Mouse (Mus musculus) liver, embryonic 13.5 days (tissue): ENCODE measurements around the gene Sh3gl2. TPM values are rescaled to one million over a fixed set of nuclear protein-coding genes. Genes with fewer than 3 reads are reported as not detected.

Experiments used
- ATAC-seq: fragments of 200-750 bp; cut with Nextera tagmentation; 2 replicates; pipeline ENCODE4 v1.8.0; 2017; ENCODE audit warnings: low read depth, mild to moderate bottlenecking, moderate number of reproducible peaks, moderate library complexity
- DNase-seq: peaks from one replicate; pipeline ENCODE4 v3.0.0; 2022
- H3K27ac ChIP-seq: fragments of 300-500 bp; sonication (generic); 2 replicates; pipeline ENCODE4 v1.5.1; 2015; ENCODE audit warnings: moderate library complexity, mild to moderate bottlenecking, inconsistent platforms
- H3K27me3 ChIP-seq: fragments of 300-500 bp; sonication (generic); 2 replicates; pipeline ENCODE4 v1.6.1; 2015; ENCODE audit warnings: mild to moderate bottlenecking, inconsistent platforms
- H3K36me3 ChIP-seq: fragments of 300-500 bp; sonication (generic); 2 replicates; pipeline ENCODE4 v1.6.1; 2015; ENCODE audit warnings: mild to moderate bottlenecking, inconsistent platforms
- H3K4me1 ChIP-seq: fragments of 300-500 bp; sonication (generic); replicated peaks from 2 replicates; pipeline ENCODE4 v1.6.1; 2015; ENCODE audit warnings: inconsistent platforms
- H3K4me2 ChIP-seq: fragments of 300-500 bp; sonication (generic); 2 replicates; pipeline ENCODE4 v1.6.1; 2015; ENCODE audit warnings: inconsistent platforms, mild to moderate bottlenecking, moderate library complexity
- H3K4me3 ChIP-seq: fragments of 300-500 bp; sonication (generic); replicated peaks from 2 replicates; pipeline ENCODE4 v1.5.1; 2015; ENCODE audit warnings: mild to moderate bottlenecking, inconsistent platforms
- H3K9ac ChIP-seq: fragments of 300-500 bp; sonication (generic); 2 replicates; pipeline ENCODE4 v1.6.1; 2015; ENCODE audit warnings: mild to moderate bottlenecking, inconsistent platforms
- H3K9me3 ChIP-seq: fragments of 300-500 bp; sonication (generic); replicated peaks from 2 replicates; pipeline ENCODE4 v1.6.1; 2016; ENCODE audit warnings: inconsistent platforms
- WGBS: fragments of 180-500 bp; shearing (Covaris S2); methylation state at CpG from one replicate; pipeline ENCODE4 v1.1.7; 2015; ENCODE audit not compliant: insufficient replicate concordance; 5-methylcytosine and 5-hydroxymethylcytosine counted together
- polyA plus RNA-seq: library from polyadenylated mRNA; unstranded; fragments of >200 nt; fragmentation: Nextera tagmentation; extraction: Ambion mirVana; gene quantifications from 2 replicates; pipeline ENCODE4 v1.2.1, GENCODE M21; 2015

Sh3gl2 gene
- polyA plus RNA-seq, 1 experiment from 2014 or later, result 0.06 TPM

DNA sequence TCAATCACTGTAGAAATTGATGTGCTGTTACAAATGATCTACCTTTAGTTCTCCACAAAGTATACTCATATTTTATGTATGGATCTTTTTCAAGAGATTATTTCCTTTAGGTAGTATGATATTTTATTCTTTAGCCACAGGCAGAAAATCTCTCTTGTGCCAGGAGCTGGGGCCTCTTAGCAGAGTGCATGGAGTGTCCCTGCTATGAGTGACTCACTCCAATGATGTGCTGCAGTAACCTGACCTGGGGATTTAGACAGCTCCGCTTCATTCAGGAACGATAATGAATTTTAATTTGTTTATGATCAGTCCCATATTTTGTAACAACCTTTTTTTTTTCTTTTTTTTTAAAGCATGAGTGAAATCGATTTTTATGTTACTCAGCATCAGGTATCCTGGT is 36.7 kb downstream of the Sh3gl2 start:
- H3K4me3 ChIP-seq, result no peak overlapping the region
- H3K27ac ChIP-seq, result no peak overlapping the region
- ATAC-seq, result no peak
- H3K4me1 ChIP-seq, result no peaks in the 10 kb centered on the region
- no peak for DNase-seq
- H3K36me3 ChIP-seq, result no peaks in the 10 kb centered on the region
- H3K27me3 ChIP-seq, result no peaks in the 10 kb centered on the region
- 72% methylated on average over 3 of the region's 3 CpGs for WGBS
- H3K9me3 ChIP-seq, result no peaks in the 10 kb centered on the region
- H3K9ac ChIP-seq, result no peak overlapping the region
- H3K4me2 ChIP-seq, result no peak overlapping the region

- H3K4me1 ChIP-seq, result no peaks in the 10 kb centered on the region
- no peak overlapping the region for H3K27ac ChIP-seq
- H3K4me2 ChIP-seq, result no peak overlapping the region
- H3K9ac ChIP-seq, result no peak overlapping the region
- DNase-seq (no peak), ATAC-seq (no peak)
- no peak overlapping the region for H3K4me3 ChIP-seq
- no peaks in the 10 kb centered on the region for H3K27me3 ChIP-seq
- no peaks in the 10 kb centered on the region for H3K9me3 ChIP-seq
- WGBS, result 64% methylated on average over 2 of the region's 2 CpGs
- H3K36me3 ChIP-seq, result no peaks in the 10 kb centered on the region
These were observed 37.6 kb downstream of the Sh3gl2 start for GRCm38 (mm10) chr4:85242562-85242961.

DNA sequence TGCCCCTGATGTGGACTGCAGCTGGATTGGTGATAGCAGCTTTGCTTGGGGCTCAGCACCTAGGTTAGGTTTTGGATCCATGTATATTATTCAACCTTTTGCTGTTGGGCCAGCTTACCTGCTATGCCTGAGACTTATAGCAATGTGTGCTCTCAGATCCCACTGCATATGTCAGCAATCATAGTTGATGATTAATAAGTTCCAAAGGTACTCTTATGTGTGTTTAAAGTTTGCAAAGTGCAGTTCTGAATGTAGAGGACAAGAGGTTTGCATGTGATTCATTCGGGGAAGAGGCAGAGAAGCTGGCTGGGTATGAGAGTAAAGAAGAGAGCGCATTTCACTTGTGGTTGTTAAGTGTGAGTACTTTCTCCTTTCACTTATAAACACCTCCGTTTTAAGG is 43.7 kb downstream of the Sh3gl2 start:
- WGBS, result 53% methylated on average over 3 of the region's 3 CpGs

DNA sequence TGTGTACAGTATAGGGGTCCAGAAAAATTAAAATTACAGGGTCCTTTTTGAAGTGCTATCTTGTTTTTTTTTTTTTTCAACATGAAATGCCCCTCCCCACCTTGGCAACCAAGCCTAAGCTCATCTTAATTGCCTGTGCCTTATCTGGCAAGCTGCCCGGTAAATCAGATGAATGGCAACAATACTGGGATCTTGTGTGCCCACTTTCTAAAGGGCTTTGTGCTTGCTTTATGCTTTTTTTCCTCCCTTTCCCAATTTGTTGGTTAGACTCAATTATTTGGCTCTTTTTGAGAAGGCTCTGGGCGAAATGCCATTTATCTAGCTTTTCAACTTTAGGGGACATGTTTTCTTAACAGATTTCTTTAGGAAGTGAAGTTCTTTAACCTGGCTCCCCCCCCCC is 45.3 kb downstream of the Sh3gl2 start:
- DNase-seq (no peak), ATAC-seq (no peak)
- no peak overlapping the region for H3K9ac ChIP-seq
- WGBS, result 52% methylated on average over 2 of the region's 2 CpGs
- no peaks in the 10 kb centered on the region for H3K27me3 ChIP-seq
- no peaks in the 10 kb centered on the region for H3K36me3 ChIP-seq
- no peak overlapping the region for H3K27ac ChIP-seq
- no peak overlapping the region for H3K4me2 ChIP-seq
- no peaks in the 10 kb centered on the region for H3K9me3 ChIP-seq
- no peak overlapping the region for H3K4me3 ChIP-seq
- no peaks in the 10 kb centered on the region for H3K4me1 ChIP-seq

More for the DNA sequence above, 43.7 kb downstream of the Sh3gl2 start:
- no peaks in the 10 kb centered on the region for H3K27me3 ChIP-seq
- no peak overlapping the region for H3K4me3 ChIP-seq
- H3K9ac ChIP-seq, result no peak overlapping the region
- no peaks in the 10 kb centered on the region for H3K9me3 ChIP-seq
- ATAC-seq (no peak), DNase-seq (no peak)
- H3K4me2 ChIP-seq, result no peak overlapping the region
- H3K36me3 ChIP-seq, result no peaks in the 10 kb centered on the region
- H3K27ac ChIP-seq, result no peak overlapping the region
- H3K4me1 ChIP-seq, result no peaks in the 10 kb centered on the region

DNA sequence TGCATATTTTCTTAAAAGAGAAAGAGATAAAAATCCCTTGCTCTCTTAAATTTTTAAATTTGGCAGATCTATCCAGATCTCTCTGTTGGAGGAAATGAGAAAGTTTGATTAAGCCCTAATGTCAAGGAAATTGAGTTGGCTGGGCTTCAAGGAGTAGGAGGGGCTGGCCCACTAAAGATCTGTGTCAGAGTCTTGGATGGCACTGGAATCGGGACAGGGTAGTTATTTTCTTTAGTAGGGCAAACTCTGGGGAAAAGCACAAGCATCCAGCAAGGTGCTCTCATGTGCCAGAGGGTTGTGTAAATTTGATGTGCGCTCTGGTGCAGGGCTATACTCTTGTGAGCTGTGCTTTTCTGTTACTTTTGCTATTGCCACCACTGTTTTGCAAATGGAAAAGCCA is 45.9 kb downstream of the Sh3gl2 start:
- Histone ChIP-seq H3K36me3 (no peaks in the 10 kb centered on the region), H3K27ac (no peak overlapping the region), H3K4me2 (no peak overlapping the region), H3K27me3 (no peaks in the 10 kb centered on the region), H3K4me1 (no peaks in the 10 kb centered on the region), H3K9me3 (no peaks in the 10 kb centered on the region), H3K4me3 (no peak overlapping the region), H3K9ac (no peak overlapping the region)
- 77% methylated on average over 2 of the region's 2 CpGs for WGBS
- DNase-seq (no peak), ATAC-seq (no peak)

- no peak overlapping the region for H3K9ac ChIP-seq
- WGBS, result 65% methylated on average over 8 of the region's 8 CpGs
- H3K4me1 ChIP-seq, result no peaks in the 10 kb centered on the region
- DNase-seq, result no peak
- H3K27ac ChIP-seq, result no peak overlapping the region
- no peaks in the 10 kb centered on the region for H3K9me3 ChIP-seq
- H3K4me2 ChIP-seq, result no peak overlapping the region
- no peaks in the 10 kb centered on the region for H3K36me3 ChIP-seq
- no peaks in the 10 kb centered on the region for H3K27me3 ChIP-seq
- ATAC-seq, result no peak
- H3K4me3 ChIP-seq, result no peak overlapping the region
These were observed 51.0 kb downstream of the Sh3gl2 start for GRCm38 (mm10) chr4:85255771-85256389.

GRCm38 (mm10) chr4:85256461-85257202 is 51.7 kb downstream of the Sh3gl2 start:
- Histone ChIP-seq H3K9ac (no peak overlapping the region), H3K4me1 (no peaks in the 10 kb centered on the region), H3K4me2 (no peak overlapping the region), H3K9me3 (no peaks in the 10 kb centered on the region), H3K27ac (no peak overlapping the region), H3K27me3 (no peaks in the 10 kb centered on the region), H3K4me3 (no peak overlapping the region), H3K36me3 (no peaks in the 10 kb centered on the region)
- no peak for ATAC-seq
- no peak for DNase-seq
- 72% methylated on average over 5 of the region's 5 CpGs for WGBS

- Histone ChIP-seq H3K4me1 (no peaks in the 10 kb centered on the region), H3K27ac (no peak overlapping the region), H3K27me3 (no peaks in the 10 kb centered on the region), H3K4me2 (no peak overlapping the region), H3K36me3 (no peaks in the 10 kb centered on the region), H3K4me3 (no peak overlapping the region), H3K9ac (no peak overlapping the region), H3K9me3 (no peaks in the 10 kb centered on the region)
- no peak for ATAC-seq
- DNase-seq, result no peak
- WGBS, result 71% methylated on average over 4 of the region's 4 CpGs
These were observed 52.9 kb downstream of the Sh3gl2 start for GRCm38 (mm10) chr4:85257771-85258341.

- Histone ChIP-seq H3K9ac (no peak overlapping the region), H3K9me3 (no peaks in the 10 kb centered on the region), H3K4me3 (no peak overlapping the region), H3K4me1 (no peaks in the 10 kb centered on the region), H3K4me2 (no peak overlapping the region), H3K27ac (no peak overlapping the region), H3K36me3 (no peaks in the 10 kb centered on the region), H3K27me3 (no peaks in the 10 kb centered on the region)
- DNase-seq (no peak), ATAC-seq (no peak)
- WGBS, result 71% methylated on average over 12 of the region's 12 CpGs
These were observed 56.0 kb downstream of the Sh3gl2 start for GRCm38 (mm10) chr4:85260687-85261658.

GRCm38 (mm10) chr4:85262146-85262545 is 57.2 kb downstream of the Sh3gl2 start:
- no peak for DNase-seq
- 52% methylated on average over 6 of the region's 6 CpGs for WGBS
- no peak overlapping the region for H3K9ac ChIP-seq
- no peak overlapping the region for H3K4me2 ChIP-seq
- no peaks in the 10 kb centered on the region for H3K4me1 ChIP-seq
- no peak for ATAC-seq
- no peak overlapping the region for H3K27ac ChIP-seq
- H3K4me3 ChIP-seq, result no peak overlapping the region
- no peaks in the 10 kb centered on the region for H3K9me3 ChIP-seq
- H3K27me3 ChIP-seq, result no peaks in the 10 kb centered on the region
- H3K36me3 ChIP-seq, result no peaks in the 10 kb centered on the region

- Histone ChIP-seq H3K36me3 (no peaks in the 10 kb centered on the region), H3K4me3 (no peak overlapping the region), H3K4me1 (no peaks in the 10 kb centered on the region), H3K27ac (no peak overlapping the region), H3K4me2 (no peak overlapping the region), H3K9me3 (no peaks in the 10 kb centered on the region), H3K27me3 (no peaks in the 10 kb centered on the region), H3K9ac (no peak overlapping the region)
- DNase-seq, result no peak
- no peak for ATAC-seq
- WGBS, result 73% methylated on average over 13 of the region's 13 CpGs
These were observed 57.7 kb downstream of the Sh3gl2 start for GRCm38 (mm10) chr4:85262606-85263005.
